Mouse (Mus musculus): ENCODE data around the gene Pdgfb. TPM values are rescaled to one million over a fixed set of nuclear protein-coding genes. Genes with fewer than 3 reads are reported as not detected.

Gene Pdgfb
- polyA plus RNA-seq, 1 experiment from 2014 or later = 8.0 TPM

- H3K4me2 ChIP-seq (ENCODE audit: low read length) = no peak overlapping the region
- no peak for ATAC-seq
- H3K36me3 ChIP-seq (ENCODE audit: control insufficient read depth, insufficient read depth, low read length) = no peaks in the 10 kb centered on the region
- H3K9ac ChIP-seq (ENCODE audit: low read depth, low read length) = no peak overlapping the region
- 78% methylated on average over 5 of the region's 5 CpGs for WGBS
- no peaks in the 10 kb centered on the region for H3K9me3 ChIP-seq (ENCODE audit: control insufficient read depth, low read length)
- H3K27ac ChIP-seq (ENCODE audit: low read depth, low read length) = no peak overlapping the region
- no peaks in the 10 kb centered on the region for H3K27me3 ChIP-seq (replicated peaks; ENCODE audit: control insufficient read depth, insufficient read depth, low read length)
- peaks cover 11% of the 10 kb centered on the region for H3K4me1 ChIP-seq (ENCODE audit: control insufficient read depth, insufficient read depth, low read depth, low read length)
- H3K4me3 ChIP-seq (ENCODE audit: low read length) = no peak overlapping the region
Measured at GRCm38 (mm10) chr15:80026061-80026460, 11.3 kb upstream of the Pdgfb start.

DNA sequence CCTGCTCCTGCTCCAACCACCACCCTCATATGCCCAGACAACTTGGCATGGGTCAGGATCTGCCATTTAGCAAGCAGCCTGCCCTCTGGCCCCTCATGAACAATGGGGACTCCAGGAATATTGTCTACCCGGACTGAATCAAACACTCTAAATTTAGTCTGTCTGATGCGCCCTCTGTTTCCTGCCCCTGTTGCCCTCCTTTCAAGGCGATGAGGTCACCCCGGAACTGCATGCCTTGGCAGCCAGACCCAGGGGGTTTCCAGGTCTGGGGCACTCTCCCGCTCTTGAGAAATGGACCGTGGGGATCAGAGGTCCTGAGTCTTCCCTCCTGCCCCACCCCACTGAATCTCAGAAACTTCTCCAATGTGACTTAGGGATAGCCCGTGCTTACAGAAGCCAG lies 10.8 kb upstream of the Pdgfb start:
- no peak overlapping the region for H3K27ac ChIP-seq (ENCODE audit: low read depth, low read length)
- H3K4me2 ChIP-seq (ENCODE audit: low read length) = no peak overlapping the region
- H3K9ac ChIP-seq (ENCODE audit: low read depth, low read length) = no peak overlapping the region; the same call in 1 of the 2 replicates
- no peak for ATAC-seq
- H3K27me3 ChIP-seq (replicated peaks; ENCODE audit: control insufficient read depth, insufficient read depth, low read length) = no peaks in the 10 kb centered on the region
- no peaks in the 10 kb centered on the region for H3K36me3 ChIP-seq (ENCODE audit: control insufficient read depth, insufficient read depth, low read length)
- no peak overlapping the region for H3K4me3 ChIP-seq (ENCODE audit: low read length)
- H3K4me1 ChIP-seq (ENCODE audit: control insufficient read depth, insufficient read depth, low read depth, low read length) = peaks cover 11% of the 10 kb centered on the region
- WGBS = 48% methylated on average over 7 of the region's 7 CpGs
- no peaks in the 10 kb centered on the region for H3K9me3 ChIP-seq (ENCODE audit: control insufficient read depth, low read length)

GRCm38 (mm10) chr15:80024331-80025313 lies 9.8 kb upstream of the Pdgfb start:
- 0 out of 2 replicates have a peak overlapping the region, but pooled peaks have one; percentile 23 for H3K9ac ChIP-seq (ENCODE audit: low read depth, low read length)
- ATAC-seq = no peak
- H3K9me3 ChIP-seq (ENCODE audit: control insufficient read depth, low read length) = no peaks in the 10 kb centered on the region
- no peak overlapping the region for H3K27ac ChIP-seq (ENCODE audit: low read depth, low read length)
- H3K4me3 ChIP-seq (ENCODE audit: low read length) = no peak overlapping the region
- H3K36me3 ChIP-seq (ENCODE audit: control insufficient read depth, insufficient read depth, low read length) = no peaks in the 10 kb centered on the region
- H3K27me3 ChIP-seq (replicated peaks; ENCODE audit: control insufficient read depth, insufficient read depth, low read length) = no peaks in the 10 kb centered on the region
- peaks cover 11% of the 10 kb centered on the region for H3K4me1 ChIP-seq (ENCODE audit: control insufficient read depth, insufficient read depth, low read depth, low read length)
- 39% methylated on average over 11 of the region's 11 CpGs for WGBS
- H3K4me2 ChIP-seq (ENCODE audit: low read length) = no peak overlapping the region

GRCm38 (mm10) chr15:80020516-80020915 lies 5.7 kb upstream of the Pdgfb start:
- 72% methylated on average over 4 of the region's 4 CpGs for WGBS
- Histone ChIP-seq H3K27ac (ENCODE audit: low read depth, low read length) (no peak overlapping the region), H3K36me3 (ENCODE audit: control insufficient read depth, insufficient read depth, low read length) (no peaks in the 10 kb centered on the region), H3K9me3 (ENCODE audit: control insufficient read depth, low read length) (no peaks in the 10 kb centered on the region), H3K9ac (ENCODE audit: low read depth, low read length) (no peak overlapping the region), H3K4me3 (ENCODE audit: low read length) (no peak overlapping the region), H3K27me3 (replicated peaks; ENCODE audit: control insufficient read depth, insufficient read depth, low read length) (peaks cover 8% of the 10 kb centered on the region), H3K4me2 (ENCODE audit: low read length) (no peak overlapping the region), H3K4me1 (ENCODE audit: control insufficient read depth, insufficient read depth, low read depth, low read length) (peaks cover 11% of the 10 kb centered on the region)
- ATAC-seq = no peak

- peaks cover 15% of the 10 kb centered on the region for H3K27me3 ChIP-seq (replicated peaks; ENCODE audit: control insufficient read depth, insufficient read depth, low read length)
- ATAC-seq = no peak
- WGBS = 71% methylated on average over 4 of the region's 4 CpGs
- no peak overlapping the region for H3K4me3 ChIP-seq (ENCODE audit: low read length)
- no peak overlapping the region for H3K9ac ChIP-seq (ENCODE audit: low read depth, low read length)
- H3K27ac ChIP-seq (ENCODE audit: low read depth, low read length) = no peak overlapping the region
- H3K4me2 ChIP-seq (ENCODE audit: low read length) = no peak overlapping the region
- H3K4me1 ChIP-seq (ENCODE audit: control insufficient read depth, insufficient read depth, low read depth, low read length) = peaks cover 10% of the 10 kb centered on the region
- no peaks in the 10 kb centered on the region for H3K9me3 ChIP-seq (ENCODE audit: control insufficient read depth, low read length)
- H3K36me3 ChIP-seq (ENCODE audit: control insufficient read depth, insufficient read depth, low read length) = no peaks in the 10 kb centered on the region
Measured at GRCm38 (mm10) chr15:80019625-80020024, 4.8 kb upstream of the Pdgfb start.

DNA sequence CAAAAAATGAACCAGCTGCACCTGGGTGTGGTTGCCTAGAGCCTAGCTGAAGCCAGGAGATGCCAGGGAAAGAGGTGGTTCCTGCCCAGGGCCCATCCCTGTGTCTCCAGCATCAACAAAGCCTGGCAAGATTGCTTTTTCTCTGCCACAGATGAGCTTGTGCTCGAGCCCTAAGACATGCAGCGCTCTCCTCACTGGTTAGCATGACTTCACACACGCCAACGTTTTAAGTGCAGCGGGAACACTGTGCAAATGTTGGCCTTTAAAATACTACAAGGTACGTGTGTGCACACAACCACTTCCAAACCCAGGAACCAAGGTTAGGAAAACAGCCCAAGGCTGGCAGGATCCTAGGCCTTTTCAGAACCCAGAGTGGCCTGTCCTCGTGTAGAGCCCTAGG lies 4.4 kb upstream of the Pdgfb start:
- H3K27me3 ChIP-seq (replicated peaks; ENCODE audit: control insufficient read depth, insufficient read depth, low read length) = peaks cover 18% of the 10 kb centered on the region
- no peaks in the 10 kb centered on the region for H3K36me3 ChIP-seq (ENCODE audit: control insufficient read depth, insufficient read depth, low read length)
- H3K9ac ChIP-seq (ENCODE audit: low read depth, low read length) = no peak overlapping the region
- H3K4me2 ChIP-seq (ENCODE audit: low read length) = no peak overlapping the region
- peaks cover 14% of the 10 kb centered on the region for H3K4me1 ChIP-seq (ENCODE audit: control insufficient read depth, insufficient read depth, low read depth, low read length)
- 79% methylated on average over 7 of the region's 7 CpGs for WGBS
- H3K27ac ChIP-seq (ENCODE audit: low read depth, low read length) = no peak overlapping the region
- H3K4me3 ChIP-seq (ENCODE audit: low read length) = no peak overlapping the region
- H3K9me3 ChIP-seq (ENCODE audit: control insufficient read depth, low read length) = no peaks in the 10 kb centered on the region
- no peak for ATAC-seq

DNA sequence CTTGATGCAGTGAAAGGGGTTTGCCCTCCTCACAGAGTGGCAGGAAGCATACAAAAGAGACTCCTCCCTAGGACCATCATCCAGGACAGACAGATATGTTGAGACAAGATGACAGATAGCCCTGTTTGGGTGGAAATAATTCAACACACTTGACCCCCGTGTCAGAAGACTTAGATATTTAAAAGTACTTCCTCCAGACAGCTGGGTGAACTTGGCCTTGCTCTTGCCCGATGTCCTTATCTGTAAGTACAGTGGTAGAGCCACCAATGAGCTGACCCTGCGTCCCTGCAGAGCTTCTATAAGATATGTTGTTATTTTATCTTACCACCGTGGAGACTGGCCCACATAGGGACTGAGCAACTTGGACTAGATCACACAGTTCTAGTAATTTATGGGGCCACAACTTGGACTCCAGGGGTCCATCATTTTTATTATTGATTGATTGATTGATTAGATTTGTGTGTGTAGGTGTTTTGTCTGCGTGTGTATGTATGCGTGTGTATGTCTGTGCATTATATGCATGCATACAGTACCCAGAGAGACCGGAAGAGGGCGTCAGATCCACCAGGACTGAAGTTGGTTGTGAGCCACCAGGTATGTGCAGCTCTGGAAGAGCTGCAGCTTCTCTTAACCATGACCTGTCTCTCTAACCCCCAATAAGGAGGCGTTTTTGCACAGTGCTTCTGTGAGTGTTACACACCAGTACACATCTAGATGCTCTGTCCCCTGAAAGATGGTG lies 2.0 kb upstream of the Pdgfb start:
- peaks cover 18% of the 10 kb centered on the region for H3K27me3 ChIP-seq (replicated peaks; ENCODE audit: control insufficient read depth, insufficient read depth, low read length)

GRCm38 (mm10) chr15:80015211-80015952 lies 605 bp upstream of the Pdgfb start:
- 53% methylated on average over 7 of the region's 7 CpGs for WGBS
- Histone ChIP-seq H3K4me2 (ENCODE audit: low read length) (peak overlapping the region; percentile 92), H3K27me3 (replicated peaks; ENCODE audit: control insufficient read depth, insufficient read depth, low read length) (peaks cover 18% of the 10 kb centered on the region), H3K36me3 (ENCODE audit: control insufficient read depth, insufficient read depth, low read length) (no peaks in the 10 kb centered on the region), H3K9me3 (ENCODE audit: control insufficient read depth, low read length) (no peaks in the 10 kb centered on the region), H3K9ac (ENCODE audit: low read depth, low read length) (peak overlapping the region; percentile 93), H3K4me1 (ENCODE audit: control insufficient read depth, insufficient read depth, low read depth, low read length) (peaks cover 29% of the 10 kb centered on the region), H3K4me3 (ENCODE audit: low read length) (peak overlapping the region; percentile 73), H3K27ac (ENCODE audit: low read depth, low read length) (no peak overlapping the region)
- ATAC-seq = no peak

More for the DNA sequence above, 2.0 kb upstream of the Pdgfb start:
- ATAC-seq = no peak
- Histone ChIP-seq H3K27ac (ENCODE audit: low read depth, low read length) (no peak overlapping the region), H3K9me3 (ENCODE audit: control insufficient read depth, low read length) (no peaks in the 10 kb centered on the region), H3K4me2 (ENCODE audit: low read length) (no peak overlapping the region), H3K4me3 (ENCODE audit: low read length) (no peak overlapping the region), H3K4me1 (ENCODE audit: control insufficient read depth, insufficient read depth, low read depth, low read length) (peaks cover 28% of the 10 kb centered on the region), H3K9ac (ENCODE audit: low read depth, low read length) (no peak overlapping the region), H3K36me3 (ENCODE audit: control insufficient read depth, insufficient read depth, low read length) (no peaks in the 10 kb centered on the region)
- WGBS = 92% methylated on average over 9 of the region's 9 CpGs

GRCm38 (mm10) chr15:80014031-80014320 lies 801 bp downstream of the Pdgfb start:
- Histone ChIP-seq H3K4me3 (ENCODE audit: low read length) (peak overlapping the region; percentile 73), H3K27ac (ENCODE audit: low read depth, low read length) (peak overlapping the region; percentile 84), H3K9ac (ENCODE audit: low read depth, low read length) (peak overlapping the region; percentile 93), H3K27me3 (replicated peaks; ENCODE audit: control insufficient read depth, insufficient read depth, low read length) (peaks cover 18% of the 10 kb centered on the region), H3K4me2 (ENCODE audit: low read length) (peak overlapping the region; percentile 92), H3K9me3 (ENCODE audit: control insufficient read depth, low read length) (no peaks in the 10 kb centered on the region), H3K36me3 (ENCODE audit: control insufficient read depth, insufficient read depth, low read length) (no peaks in the 10 kb centered on the region), H3K4me1 (ENCODE audit: control insufficient read depth, insufficient read depth, low read depth, low read length) (peaks cover 29% of the 10 kb centered on the region)
- WGBS = under 1% methylated on average over 29 of the region's 37 CpGs
- ATAC-seq = no peak
